Mouse (Mus musculus) B cell, adult 62 days (primary cell): ENCODE data around the gene Lin52. TPM values are rescaled to one million over a fixed set of nuclear protein-coding genes. Genes with fewer than 3 reads are reported as not detected.

Experiments
- total RNA-seq: library from RNA; stranded (reverse); gene quantifications from 4 replicates; pipeline ENCODE4 v1.2.4, GENCODE M21; 2023

Gene Lin52
- total RNA-seq = 17.2 to 23.1 TPM (median 22.6 TPM) in 4 replicates

DNA sequence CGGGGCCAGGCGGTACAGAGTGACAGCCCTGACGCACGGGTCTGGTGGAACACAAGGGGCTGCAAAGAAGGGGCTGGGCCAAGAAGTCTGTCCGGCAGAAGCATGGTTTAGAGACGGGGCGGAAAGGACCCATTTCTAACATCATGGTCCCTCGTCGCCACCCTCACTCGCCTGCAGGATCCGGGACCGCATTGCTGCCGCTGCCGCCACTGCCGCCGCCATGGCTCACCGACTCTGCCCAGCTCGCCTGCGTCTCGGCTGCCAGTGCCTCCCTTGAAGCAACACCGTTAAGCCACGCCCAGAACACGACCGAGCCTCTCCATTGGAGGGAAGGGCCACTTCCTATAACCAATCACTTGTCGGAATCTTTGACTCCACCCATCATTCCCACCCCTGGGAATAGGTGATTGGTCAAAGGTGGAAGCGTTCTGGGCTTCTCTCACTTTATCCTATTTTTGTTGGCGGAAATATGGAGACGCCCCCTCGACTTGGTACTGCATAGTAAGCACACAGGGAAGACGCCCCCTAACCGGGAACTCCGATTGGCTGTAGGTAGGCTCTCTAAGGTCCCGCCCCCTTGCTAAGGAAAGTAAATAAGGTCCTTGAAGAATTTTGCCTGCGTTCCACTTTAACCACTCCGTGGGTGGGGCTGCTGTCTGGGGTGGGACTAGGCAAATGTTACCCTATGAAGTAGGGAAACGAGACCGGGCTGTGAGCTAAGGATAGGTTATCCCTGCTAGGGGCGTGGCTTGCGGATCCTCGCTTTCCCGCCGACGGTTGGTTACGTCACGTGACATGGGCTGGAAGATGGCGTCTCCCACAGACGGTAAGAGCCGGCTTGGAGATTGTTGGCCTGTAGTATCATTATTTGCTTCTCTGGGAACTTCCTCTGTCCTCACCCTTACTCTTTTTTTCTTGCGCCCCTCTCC is at the start of gene Lin52, which contains the start of gene Aldh6a1:
Lin52 (plus strand) TSS at position 705 of the 929 bp plus-strand sequence.
Aldh6a1 (minus strand) TSS at position 287 of the 929 bp plus-strand sequence.

DNA sequence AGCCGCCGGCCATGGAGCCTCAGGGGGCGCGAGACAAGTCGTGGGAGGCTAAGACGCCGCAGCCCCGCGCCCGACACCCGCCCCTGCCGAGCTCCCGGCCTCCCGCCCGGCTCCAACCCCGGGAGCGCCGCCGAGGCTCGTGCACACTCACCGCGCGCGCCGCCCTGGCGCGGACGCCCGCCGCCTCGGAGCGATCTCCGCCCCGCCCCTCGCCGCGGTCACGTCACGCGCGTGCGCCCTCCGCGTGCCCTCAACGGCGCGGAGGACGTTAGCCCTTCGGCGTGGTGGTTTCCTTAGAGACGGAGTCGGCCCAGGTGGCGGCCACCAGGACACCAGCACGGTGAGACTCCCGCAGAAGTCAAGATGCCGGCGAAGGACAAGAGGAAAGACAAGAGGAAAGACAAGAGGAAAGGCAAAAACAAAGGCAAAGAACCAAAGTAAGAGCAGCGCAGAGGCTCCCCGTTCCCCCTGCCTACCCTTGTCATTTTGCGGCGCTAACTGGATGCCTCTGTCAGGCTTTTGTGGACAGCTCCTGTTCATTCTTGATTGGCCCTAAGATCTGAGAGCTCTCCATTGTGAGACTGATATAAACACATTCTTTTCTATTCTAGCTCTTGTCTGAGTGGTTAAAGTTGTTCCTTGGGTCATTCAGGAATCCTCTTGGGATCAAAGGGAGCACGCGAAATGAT is 42.3 kb upstream of the Lin52 start, which contains the start of the genes Entpd5 and Bbof1:
Entpd5 (minus strand) TSS at position 211 of the 689 bp plus-strand sequence.
Bbof1 (plus strand) TSS at position 253 of the 689 bp plus-strand sequence.

DNA sequence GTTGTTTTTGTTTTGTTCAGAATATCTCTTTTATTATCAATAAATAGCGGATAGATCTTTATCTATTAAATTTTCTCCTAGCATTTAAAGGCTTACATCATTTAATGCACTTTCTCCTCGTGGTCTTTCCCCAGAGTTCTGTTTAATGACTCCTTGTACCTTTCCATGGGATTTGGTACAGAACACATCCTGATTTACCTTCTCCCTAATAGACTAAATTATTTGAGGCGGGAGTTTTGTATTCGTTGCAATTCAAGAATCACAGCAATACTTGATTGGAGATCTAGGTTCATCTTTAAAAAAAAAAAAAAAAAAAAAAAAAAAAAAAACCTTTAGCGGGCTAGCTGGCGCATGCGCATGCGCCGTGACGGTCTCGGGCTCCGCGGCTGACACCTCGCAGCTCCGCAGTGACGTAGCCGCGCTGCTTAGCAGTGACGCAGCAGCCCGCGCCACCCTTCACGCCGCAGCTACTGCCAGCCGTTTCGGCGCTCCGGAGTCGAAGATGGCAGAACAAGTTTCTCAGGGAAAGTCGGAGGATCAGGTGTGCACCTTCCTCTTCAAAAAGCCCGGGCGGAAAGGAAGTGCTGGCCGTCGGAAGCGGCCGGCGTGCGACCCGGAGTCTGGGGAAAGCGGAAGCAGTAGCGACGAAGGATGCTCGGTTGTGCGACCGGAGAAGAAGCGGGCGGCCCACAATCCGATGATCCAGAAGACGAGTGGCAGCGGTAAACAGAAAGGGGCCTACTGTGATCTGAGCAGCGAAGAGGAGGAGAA is 34.2 kb upstream of the Lin52 start, which contains the start of gene Rnf113a2:
Rnf113a2 (plus strand) TSS at position 363 of the 771 bp plus-strand sequence.

DNA sequence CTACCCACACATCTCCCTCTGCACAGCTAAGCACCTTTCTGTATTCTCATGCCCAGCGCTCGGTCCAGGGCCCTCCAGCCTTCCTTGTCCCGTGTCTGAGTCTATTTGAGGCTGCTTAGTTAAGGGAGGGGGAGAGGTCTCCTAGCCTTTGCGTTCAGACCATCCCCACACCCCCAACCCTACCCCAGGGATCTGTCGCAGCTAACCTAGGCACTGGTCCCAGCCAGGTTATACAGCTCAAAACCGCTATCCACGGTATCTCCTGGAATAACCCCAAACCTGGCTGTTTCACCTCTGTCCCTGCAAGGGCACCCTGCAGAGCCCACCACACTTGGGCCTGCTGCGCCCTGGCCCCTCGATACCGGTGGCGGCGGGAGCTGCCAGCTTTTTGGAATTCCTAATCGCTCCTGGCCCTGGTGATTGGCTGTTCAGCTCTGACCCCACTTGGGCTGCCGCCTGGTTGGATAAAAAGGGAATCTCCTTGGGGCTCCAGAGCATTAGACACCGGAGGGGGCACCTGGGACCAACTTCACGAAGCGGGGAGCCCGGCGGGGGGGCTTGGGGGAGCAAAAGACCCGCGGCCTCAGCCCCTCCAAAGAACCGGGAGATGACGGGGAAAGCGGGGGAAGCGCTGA is 118.2 kb downstream of the Lin52 start, which contains the start of gene Vsx2:
Vsx2 (plus strand) TSS at position 427 of the 635 bp plus-strand sequence.

Other genes with a start within 250 kb of the Lin52 start
- 208 to 233 TPM (median 223 TPM) in 4 replicates for gene Elmsan1, start 232.5 kb upstream of the Lin52 start, total RNA-seq
- 18.9 to 24.7 TPM (median 22.6 TPM) in 4 replicates for gene Ptgr2, start 166.2 kb upstream of the Lin52 start, total RNA-seq
- 52.0 to 76.0 TPM (median 59.6 TPM) in 4 replicates for gene Zfp410, start 134.6 kb upstream of the Lin52 start, total RNA-seq
- gene Coq6, start 89.8 kb upstream of the Lin52 start, total RNA-seq = 23.4 to 34.3 TPM (median 28.3 TPM) in 4 replicates
- gene Fam161b, start 89.6 kb upstream of the Lin52 start, total RNA-seq = 1.4 to 2.8 TPM (median 2.6 TPM) in 4 replicates
- gene Entpd5, start 42.4 kb upstream of the Lin52 start, total RNA-seq = 26.8 to 33.3 TPM (median 29.1 TPM) in 4 replicates
- 0.77 to 1.7 TPM (median 1.6 TPM) in 4 replicates for gene Bbof1, start 42.4 kb upstream of the Lin52 start, total RNA-seq
- 45.3 to 47.8 TPM (median 46.1 TPM) in 4 replicates for gene Rnf113a2, start 34.2 kb upstream of the Lin52 start, total RNA-seq
- 6.7 to 11.9 TPM (median 7.9 TPM) in 4 replicates for gene Aldh6a1, start 418 bp upstream of the Lin52 start, total RNA-seq
- gene Vsx2, start 118.3 kb downstream of the Lin52 start, total RNA-seq = not detected in 4 replicates
- 17.5 to 20.0 TPM (median 18.4 TPM) in 4 replicates for gene Abcd4, start 166.0 kb downstream of the Lin52 start, total RNA-seq
- gene Vrtn, start 189.6 kb downstream of the Lin52 start, total RNA-seq = not detected in 4 replicates
- not detected in 4 replicates for gene Syndig1l, start 247.4 kb downstream of the Lin52 start, total RNA-seq